Mouse (Mus musculus) ES-Bruce4 (cell line): ENCODE measurements around the gene Mmp2.

Experiments used
- CTCF ChIP-seq: IDR thresholded peaks from one replicate; pipeline ENCODE4 v1.8.1; 2011; ENCODE audit warnings: low read depth, low read length
- EP300 ChIP-seq: IDR thresholded peaks from 2 replicates; pipeline ENCODE4 v1.6.1; 2011; ENCODE audit warnings: low read depth, low read length; ENCODE audit not compliant: insufficient read depth
- POLR2A ChIP-seq: IDR thresholded peaks from one replicate; pipeline ENCODE4 v1.8.1; 2011; ENCODE audit warnings: low read length; ENCODE audit not compliant: insufficient read depth

DNA sequence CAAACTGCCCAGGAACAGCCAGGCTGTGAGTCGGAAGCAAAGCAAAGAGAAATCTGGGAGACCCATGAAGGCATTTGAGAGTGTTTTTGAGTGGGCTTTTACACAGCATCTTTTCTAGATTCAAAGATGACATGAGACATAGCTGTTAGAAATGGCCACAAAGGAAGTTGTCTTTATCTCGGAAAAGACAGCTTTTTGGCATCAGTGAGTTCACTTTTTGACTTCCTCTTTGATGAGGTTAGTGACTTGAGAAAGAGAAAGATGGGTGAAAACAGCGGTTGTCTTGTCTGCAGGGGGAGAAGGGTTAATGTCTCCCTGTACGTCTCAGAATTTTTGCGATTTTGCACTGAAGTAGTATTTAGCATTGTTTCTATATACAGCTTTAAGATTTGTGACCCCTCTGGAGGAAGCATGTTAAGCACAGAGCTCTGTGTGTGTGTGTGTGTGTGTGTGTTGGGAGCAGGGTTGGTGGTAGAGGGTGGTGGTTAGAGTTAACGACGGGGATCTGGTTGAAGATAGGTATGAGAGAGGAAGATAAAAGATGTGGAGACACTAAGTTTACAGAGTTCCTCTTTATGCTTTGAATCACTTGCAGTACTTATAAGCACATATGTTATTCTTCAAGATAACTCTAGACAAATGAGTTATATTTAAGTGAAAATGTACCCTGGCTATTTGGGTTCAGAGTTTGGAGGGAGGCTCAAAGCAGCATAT is 29.3 kb downstream of the Mmp2 start:
- no peak for TF ChIP-seq POLR2A
- TF ChIP-seq EP300: no peak
- no peak for TF ChIP-seq CTCF
